8 mouse cellular contexts compared by ENCODE assay signal in genomic region chr13:24844983-24845955, GRCm38 (mm10). TPM values are rescaled to one million over a fixed set of nuclear protein-coding genes. Genes with fewer than 3 reads are reported as not detected.
A peak's percentile ranks its signal among the peaks of the same experiment; 100 is the strongest.
DNase-seq lines count a peak whose midpoint lies in the region; ATAC-seq lines count a peak whose summit lies in the region.

TSS of gene D130043K22Rik (plus strand) at chr13:24845135.

- H3K4me2 ChIP-seq in liver, embryonic 12.5 days, result peak within 1 kb of the TSS; percentile 74
- peak within 1 kb of the TSS; percentile 76 for H3K4me2 ChIP-seq in neural tube, embryonic 15.5 days

- peak within 1 kb of the TSS; percentile 36; the same call in 1 of the 2 replicates for H3K9ac ChIP-seq in liver, embryonic 12.5 days
- H3K9ac ChIP-seq in neural tube, embryonic 15.5 days (replicated peaks), result peak within 1 kb of the TSS; percentile 61

- peaks cover 22% of the 10 kb centered on the region for H3K27me3 ChIP-seq in megakaryocyte, embryonic 14.5 days (replicated peaks)
- peaks cover 9% of the 10 kb centered on the region; the same call in 1 of the 2 replicates for H3K27me3 ChIP-seq in liver, embryonic 12.5 days (replicated peaks)
- no peaks in the 10 kb centered on the region for H3K27me3 ChIP-seq in neural tube, embryonic 15.5 days (replicated peaks)

- H3K4me1 ChIP-seq in megakaryocyte, embryonic 14.5 days, result peaks cover 9% of the 10 kb centered on the region
- H3K4me1 ChIP-seq in liver, embryonic 12.5 days, result peaks cover 10% of the 10 kb centered on the region
- peaks cover 22% of the 10 kb centered on the region for H3K4me1 ChIP-seq in neural tube, embryonic 15.5 days

- H3K9me3 ChIP-seq in megakaryocyte, embryonic 14.5 days, result no peaks in the 10 kb centered on the region
- H3K9me3 ChIP-seq in liver, embryonic 12.5 days (replicated peaks), result no peaks in the 10 kb centered on the region
- no peaks in the 10 kb centered on the region for H3K9me3 ChIP-seq in neural tube, embryonic 15.5 days (replicated peaks)

- H3K36me3 ChIP-seq in megakaryocyte, embryonic 14.5 days (replicated peaks; ENCODE audit: low read length), result peaks cover 17% of the 10 kb centered on the region
- peaks cover 20% of the 10 kb centered on the region for H3K36me3 ChIP-seq in liver, embryonic 12.5 days
- peaks cover 8% of the 10 kb centered on the region; the same call in 1 of the 2 replicates for H3K36me3 ChIP-seq in neural tube, embryonic 15.5 days

- peak within 1 kb of the TSS; percentile 88 for H3K4me3 ChIP-seq in megakaryocyte, embryonic 14.5 days (replicated peaks)
- peak within 1 kb of the TSS; percentile 45 for H3K4me3 ChIP-seq in liver, embryonic 12.5 days
- H3K4me3 ChIP-seq in neural tube, embryonic 15.5 days (replicated peaks), result peak within 1 kb of the TSS; percentile 60

- peak; percentile 64 to 73 for DNase-seq in cerebellum, postnatal 10 days
- peak; percentile 37 to 69 for DNase-seq in frontal cortex, postnatal 10 days (ENCODE audit: low spot score in 2 of 2)
- DNase-seq in kidney, postnatal 14 days, result peak; percentile 45

- WGBS in liver, embryonic 12.5 days (ENCODE audit: insufficient replicate concordance), result 20% methylated on average over 40 of the region's 40 CpGs
- 10% methylated on average over 40 of the region's 40 CpGs for WGBS in neural tube, embryonic 15.5 days

- no peak for ATAC-seq in megakaryocyte, adult 5-6 weeks (ENCODE audit: poor library complexity, severe bottlenecking)
- ATAC-seq in liver, embryonic 12.5 days, result peak; percentile 71
- peak; percentile 94 for ATAC-seq in neural tube, embryonic 15.5 days (ENCODE audit: low FRiP score)
- no peak for ATAC-seq in inflammation-experienced regulatory T-cells, adult 6 months

- H3K27ac ChIP-seq in liver, embryonic 12.5 days, result no peak within 1 kb of the TSS
- peak within 1 kb of the TSS; percentile 52 for H3K27ac ChIP-seq in neural tube, embryonic 15.5 days (replicated peaks)

RNA-seq across cellular contexts. Expression of gene D130043K22Rik, which starts in this region (rescaled TPM):
- not detected in 2 replicates for polyA plus RNA-seq in megakaryocyte, embryonic 14.5 days (2012; ENCODE audit: insufficient read depth, low replicate concordance)
- not detected in 2 replicates for total RNA-seq in megakaryocyte, adult 5-6 weeks (2015)
- not detected in 2 replicates for total RNA-seq in megakaryocyte, adult 5-6 weeks (2017)
- polyA plus RNA-seq in liver, embryonic 12.5 days (2016; fragmentation: Nextera tagmentation; extraction: Ambion mirVana), result 0.11 and 0.18 TPM in 2 replicates
- polyA plus RNA-seq in neural tube, embryonic 15.5 days (2015; fragmentation: Nextera tagmentation; extraction: Ambion mirVana), result 6.4 and 7.7 TPM in 2 replicates
- under 1 TPM in 2 of 3 experiments, not detected in 1; 0.34 to 0.41 TPM for polyA plus RNA-seq in inflammation-experienced regulatory T-cells, adult 6 months (2017; shearing (Covaris generic))

Comparison
In these comparisons a context has a peak if more than half of its experiments do, and no peak if none do; other contexts are left out.
1. Peak in ATAC-seq, H3K4me3 ChIP-seq, H3K9ac ChIP-seq and H3K4me2 ChIP-seq in liver, embryonic 12.5 days; RNA of the gene not detected or under 1 TPM.